Mouse (Mus musculus): Measurements from ENCODE around the gene Gucy1a1.

GRCm38 (mm10) chr3:82054283-82054974 lies 91.2 kb downstream of the Gucy1a1 start:
- TF ChIP-seq POLR2A (IDR thresholded peaks at IDR 0.05; ENCODE audit: borderline replicate concordance, control insufficient read depth, low read depth, low read length), result no peak
- TF ChIP-seq CTCF (IDR thresholded peaks at IDR 0.05; ENCODE audit: control insufficient read depth, insufficient read depth, low read length), result no peak
